Mouse (Mus musculus): ENCODE results near the gene Myo1e.

- TF ChIP-seq MAFK (IDR thresholded peaks at IDR 0.05; ENCODE audit: insufficient read depth, low read depth, low read length), result no peak
- no peak for TF ChIP-seq CHD2 (IDR thresholded peaks at IDR 0.05; ENCODE audit: low read depth, low read length)
- no peak for TF ChIP-seq ZC3H11A (IDR thresholded peaks at IDR 0.05; ENCODE audit: borderline replicate concordance, low read depth, low read length)
Observed at GRCm38 (mm10) chr9:70260324-70260841, 53.2 kb downstream of the Myo1e start.

Data from ES-E14 (cell line).